Mouse (Mus musculus): ENCODE results near the gene Lingo2. TPM values are rescaled to one million over a fixed set of nuclear protein-coding genes. Genes with fewer than 3 reads are reported as not detected.
A peak's percentile ranks its signal among the peaks of the same experiment; 100 is the strongest.

Gene Lingo2
- total RNA-seq, 4 experiments from 2014 or later = not detected

DNA sequence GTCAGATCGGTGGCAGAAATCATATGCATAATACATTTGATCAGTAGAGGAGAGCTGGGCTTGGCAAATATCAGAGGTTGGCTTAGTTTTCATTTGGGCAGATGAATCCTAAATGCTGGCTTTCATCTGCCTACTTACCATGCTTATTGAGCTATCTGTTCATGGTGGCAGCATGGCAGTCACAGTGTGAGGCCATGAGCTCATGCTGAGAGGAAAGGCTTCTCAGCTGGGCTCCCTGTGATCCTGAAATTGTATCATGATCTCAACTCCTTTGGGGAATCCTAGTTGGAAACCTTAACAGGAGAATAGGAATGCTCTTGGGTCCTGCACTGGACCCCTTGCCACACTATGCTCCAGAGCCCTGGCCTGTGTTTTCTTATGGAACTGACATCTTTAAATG, 1105.0 kb downstream of the Lingo2 start:
- no peak for DNase-seq (ENCODE audit: low spot score in 2 of 2)

DNA sequence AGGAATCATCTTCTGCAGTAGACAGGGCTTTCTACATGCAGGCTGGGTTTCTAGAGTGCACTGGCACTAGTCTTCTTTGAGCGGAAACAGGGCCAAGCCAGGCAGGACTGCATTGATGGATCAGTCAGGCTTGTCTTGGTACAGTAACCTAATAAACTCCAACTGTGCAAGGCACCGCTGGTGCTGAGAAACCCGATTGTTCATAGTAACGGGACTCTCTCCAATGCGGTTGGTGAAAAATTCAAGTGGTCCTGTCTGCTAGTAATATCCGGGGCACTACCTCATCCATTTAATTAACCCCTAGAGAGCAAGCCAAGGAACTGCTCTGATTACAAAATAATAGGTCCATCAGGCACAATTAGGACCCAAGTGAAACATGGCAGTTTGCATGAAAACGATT, 1106.4 kb downstream of the Lingo2 start:
- DNase-seq (ENCODE audit: low spot score in 2 of 2) = no peak

DNA sequence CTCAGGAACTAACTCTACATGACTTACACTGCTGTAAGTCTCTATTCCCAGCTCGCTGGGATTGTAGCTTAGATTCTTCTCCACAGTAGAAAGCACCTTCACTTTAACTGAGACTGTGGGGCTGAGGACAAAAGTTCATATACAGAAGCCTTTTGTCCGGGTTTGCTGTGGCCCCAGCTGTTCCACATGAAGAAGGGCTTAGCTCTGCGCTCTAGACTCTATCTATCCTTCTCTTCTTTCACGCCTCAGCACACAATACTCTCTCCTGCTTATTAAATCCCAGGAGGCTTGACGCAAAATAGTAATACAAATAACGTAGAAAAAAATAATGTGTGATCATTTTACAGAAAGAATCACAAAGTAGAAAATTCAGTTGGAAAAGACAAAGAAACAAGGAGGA, 1107.0 kb downstream of the Lingo2 start:
- no peak for DNase-seq (ENCODE audit: low spot score in 2 of 2)

DNA sequence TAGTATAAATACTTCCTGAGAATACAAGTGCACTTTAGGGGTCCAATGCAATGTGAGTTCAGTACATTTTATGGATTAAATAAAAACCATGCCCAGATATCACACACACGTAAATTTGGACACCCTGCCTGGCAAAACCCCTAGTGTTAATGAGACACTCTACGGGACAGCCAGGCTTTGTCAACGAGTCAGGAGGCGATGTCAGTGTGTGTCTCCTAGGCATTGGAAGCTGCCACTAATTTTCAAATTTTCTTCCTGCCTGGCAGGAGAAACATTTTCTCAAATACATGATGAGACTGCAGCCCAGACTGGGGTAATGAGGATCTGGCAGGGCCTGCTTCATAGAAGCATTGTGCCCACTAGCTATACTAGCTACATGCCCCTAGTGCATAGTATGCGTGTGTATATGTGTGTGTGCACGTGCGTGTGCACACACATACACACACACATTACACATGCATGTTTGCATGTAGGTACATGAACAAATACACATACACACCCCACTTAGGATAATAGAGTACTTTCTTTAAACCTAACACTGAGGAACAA, 1128.2 kb downstream of the Lingo2 start:
- DNase-seq (ENCODE audit: low spot score in 2 of 2) = no peak

DNA sequence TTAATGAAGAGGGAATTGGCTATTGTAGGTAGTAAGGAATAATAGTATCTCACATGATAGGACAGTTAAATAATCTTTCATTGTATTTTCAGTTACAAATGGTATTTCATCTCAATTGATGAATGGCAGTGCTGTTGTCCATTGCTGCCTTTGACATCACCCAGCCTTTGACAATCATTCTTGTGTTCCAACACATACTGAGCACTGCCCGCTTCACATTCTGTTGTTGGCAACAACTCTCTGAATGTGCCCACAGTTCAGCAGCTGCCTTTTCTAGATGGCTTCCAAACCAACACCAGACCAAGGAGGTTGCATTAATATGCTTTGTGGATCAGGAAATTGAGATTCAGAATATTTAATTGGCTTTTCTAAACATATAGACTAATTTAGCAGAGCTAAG, 1130.8 kb downstream of the Lingo2 start:
- no peak for DNase-seq (ENCODE audit: low spot score in 2 of 2)

DNA sequence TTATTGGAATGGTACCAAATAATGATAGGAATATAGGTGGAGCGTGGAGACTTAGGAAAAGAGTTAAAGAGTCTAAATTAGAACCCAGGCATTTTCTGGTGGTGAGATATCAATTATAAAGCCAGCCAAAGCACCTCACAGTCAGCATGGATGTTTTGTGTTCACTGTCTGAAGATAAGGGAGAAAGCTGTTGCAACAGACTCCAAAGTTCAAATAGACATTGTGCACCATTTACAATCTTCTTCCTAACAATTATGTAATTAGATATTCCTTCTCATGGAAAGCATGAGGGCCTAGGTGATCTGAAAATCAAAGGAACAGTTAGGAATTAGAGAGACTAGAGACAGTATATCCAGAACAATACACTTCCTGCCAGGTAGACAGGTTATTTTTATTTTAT, 1136.8 kb downstream of the Lingo2 start:
- DNase-seq (ENCODE audit: low spot score in 2 of 2) = no peak

DNA sequence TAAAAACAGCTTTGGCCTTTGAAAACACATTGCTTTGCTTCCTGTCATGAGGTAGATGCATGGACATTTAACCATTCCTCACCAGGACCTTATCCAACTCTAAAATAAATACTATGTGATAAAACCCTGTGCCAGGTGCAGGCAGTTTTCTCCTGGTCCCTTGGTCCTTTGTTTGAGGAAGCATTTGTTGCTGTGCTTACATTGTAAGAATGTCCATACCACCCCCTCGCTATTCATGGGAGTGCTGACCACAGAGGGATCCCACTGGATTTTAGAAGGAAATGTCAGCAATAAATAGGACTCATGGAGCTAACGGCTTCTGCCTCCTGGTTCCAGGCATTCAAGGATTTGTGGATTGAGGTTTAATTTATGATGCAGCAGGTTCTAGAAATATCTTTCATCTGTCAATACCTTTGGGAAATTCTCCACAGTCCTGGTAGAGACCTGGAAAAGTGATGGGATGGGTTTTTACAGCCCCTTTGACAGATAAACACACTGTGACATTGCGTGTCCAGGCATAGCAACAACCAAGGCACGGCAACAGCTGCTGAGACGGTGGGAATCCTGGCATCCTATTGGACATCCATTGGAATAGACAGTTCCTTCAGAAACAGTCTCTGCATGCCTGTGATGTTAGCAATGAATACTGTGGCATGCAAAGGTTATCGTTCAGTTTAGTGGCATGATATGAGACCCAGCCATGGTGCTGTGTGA, 1143.9 kb downstream of the Lingo2 start:
- DNase-seq (ENCODE audit: low spot score in 2 of 2) = no peak

DNA sequence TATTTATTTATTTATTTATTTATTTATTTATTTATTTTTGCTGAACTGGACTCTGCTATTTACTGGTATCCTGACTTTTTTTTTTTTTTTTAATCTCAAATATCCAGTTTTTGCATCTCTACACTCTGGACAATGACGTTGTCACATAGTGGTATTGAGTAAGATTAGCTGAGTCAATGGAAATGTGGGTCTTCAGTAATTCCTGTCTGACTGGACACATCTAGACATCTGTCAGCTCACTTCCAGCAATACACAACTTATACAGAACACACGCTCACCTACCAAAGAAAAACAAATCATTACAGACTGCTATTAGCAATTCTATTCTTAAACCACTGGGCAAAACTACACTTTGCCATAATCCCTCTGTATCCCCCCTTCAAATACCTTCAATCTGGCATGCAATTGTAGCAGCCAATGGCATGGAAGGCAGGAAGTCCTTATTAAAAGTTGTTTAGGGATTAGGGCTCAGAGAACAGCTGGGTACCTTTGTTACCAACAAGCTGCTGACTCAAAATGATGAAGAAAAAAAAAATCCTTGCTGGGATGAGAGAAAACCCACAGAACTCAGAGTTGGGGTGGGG, 1144.6 kb downstream of the Lingo2 start:
- no peak for DNase-seq (ENCODE audit: low spot score in 2 of 2)

DNA sequence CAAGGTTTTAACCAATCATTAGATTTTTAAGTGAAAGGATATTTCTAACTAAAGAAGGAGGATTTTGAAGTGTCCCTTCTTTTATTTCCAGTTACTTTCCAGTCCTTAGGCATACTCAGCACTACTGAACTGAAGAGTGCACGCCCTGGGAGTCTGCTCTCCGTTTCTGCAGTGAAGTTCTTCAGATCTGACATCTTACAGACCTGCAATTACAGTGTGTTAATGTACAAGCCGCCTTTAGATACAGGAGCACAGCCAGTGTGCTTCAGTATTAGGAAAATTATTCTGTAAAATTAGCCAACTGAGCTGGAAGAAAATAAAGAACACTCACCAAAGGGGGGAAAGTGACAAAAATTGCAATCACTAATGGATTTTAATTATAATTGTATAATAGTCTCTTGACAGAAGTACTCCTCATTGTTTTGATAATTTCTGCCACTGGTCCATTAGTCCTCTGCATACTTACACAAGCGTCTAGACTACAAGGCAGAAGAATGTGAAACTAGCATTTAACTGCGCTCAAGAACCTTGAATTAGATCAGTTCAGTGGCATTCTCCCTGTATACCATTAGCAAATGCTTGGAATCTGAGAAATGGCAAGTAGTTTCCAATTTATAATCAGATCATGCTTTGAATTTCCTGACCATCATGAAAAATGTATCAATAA, 1167.2 kb downstream of the Lingo2 start:
- no peak for DNase-seq (ENCODE audit: low spot score in 2 of 2)

DNA sequence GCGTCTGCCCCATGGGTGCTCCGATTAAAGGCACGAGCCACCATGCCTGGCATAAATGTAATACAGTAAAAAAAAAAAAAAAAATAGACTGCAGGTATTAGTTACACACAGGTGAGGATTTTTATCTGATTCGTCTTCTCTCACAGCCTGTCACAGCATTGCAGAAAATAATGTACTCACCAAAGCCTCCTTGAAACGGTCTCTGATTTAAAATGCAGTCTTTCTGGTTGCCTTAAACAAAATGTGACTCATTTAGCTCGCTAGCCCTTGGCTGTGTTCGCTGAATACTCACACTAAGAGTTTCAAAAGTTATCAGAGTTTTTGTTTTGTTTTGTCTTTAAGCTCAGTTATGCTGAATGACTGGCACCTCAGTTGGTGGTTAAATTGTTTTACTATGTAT, 1180.7 kb downstream of the Lingo2 start:
- no peak for DNase-seq (ENCODE audit: low spot score in 2 of 2)

DNA sequence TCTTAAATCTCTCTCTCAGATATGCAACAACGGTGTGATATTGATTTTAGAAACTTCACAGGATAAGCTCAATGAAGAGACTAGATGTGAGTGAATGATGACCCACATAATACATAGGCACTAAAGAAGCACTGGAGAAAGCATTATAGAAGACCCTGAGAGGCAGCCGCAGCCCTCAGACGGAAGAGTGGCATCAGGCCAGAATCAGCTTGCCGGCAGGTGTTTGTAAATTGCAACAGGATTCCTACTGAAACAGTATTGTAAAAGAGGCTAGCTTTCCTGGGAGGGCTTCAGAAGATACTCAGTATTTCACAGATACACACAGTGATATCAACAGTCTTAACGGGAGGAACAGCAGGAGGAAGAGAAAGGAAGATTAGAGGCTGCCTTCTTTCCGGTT, 1184.6 kb downstream of the Lingo2 start:
- DNase-seq (ENCODE audit: low spot score in 2 of 2) = no peak

DNA sequence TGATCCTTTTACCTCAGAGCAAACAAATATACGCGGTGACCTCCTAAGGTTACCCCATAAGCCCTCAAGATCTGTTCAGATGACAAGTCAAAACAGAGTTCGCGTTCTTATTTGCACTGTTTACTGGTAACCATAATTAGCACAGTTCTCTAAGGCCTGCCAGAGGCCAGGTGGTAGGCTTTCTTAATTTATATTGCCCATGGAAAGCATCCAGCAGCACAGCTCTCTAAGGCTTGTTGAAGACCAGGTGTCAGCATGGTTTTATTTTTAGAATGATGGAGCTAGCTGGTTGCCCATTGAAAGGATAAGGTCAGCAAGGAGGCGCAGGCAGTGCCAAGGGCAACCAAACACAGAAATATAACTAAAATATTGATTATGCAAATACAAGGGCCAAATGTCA, 1190.4 kb downstream of the Lingo2 start:
- peak; percentile 11 to 38 for DNase-seq (ENCODE audit: low spot score in 2 of 2)

DNA sequence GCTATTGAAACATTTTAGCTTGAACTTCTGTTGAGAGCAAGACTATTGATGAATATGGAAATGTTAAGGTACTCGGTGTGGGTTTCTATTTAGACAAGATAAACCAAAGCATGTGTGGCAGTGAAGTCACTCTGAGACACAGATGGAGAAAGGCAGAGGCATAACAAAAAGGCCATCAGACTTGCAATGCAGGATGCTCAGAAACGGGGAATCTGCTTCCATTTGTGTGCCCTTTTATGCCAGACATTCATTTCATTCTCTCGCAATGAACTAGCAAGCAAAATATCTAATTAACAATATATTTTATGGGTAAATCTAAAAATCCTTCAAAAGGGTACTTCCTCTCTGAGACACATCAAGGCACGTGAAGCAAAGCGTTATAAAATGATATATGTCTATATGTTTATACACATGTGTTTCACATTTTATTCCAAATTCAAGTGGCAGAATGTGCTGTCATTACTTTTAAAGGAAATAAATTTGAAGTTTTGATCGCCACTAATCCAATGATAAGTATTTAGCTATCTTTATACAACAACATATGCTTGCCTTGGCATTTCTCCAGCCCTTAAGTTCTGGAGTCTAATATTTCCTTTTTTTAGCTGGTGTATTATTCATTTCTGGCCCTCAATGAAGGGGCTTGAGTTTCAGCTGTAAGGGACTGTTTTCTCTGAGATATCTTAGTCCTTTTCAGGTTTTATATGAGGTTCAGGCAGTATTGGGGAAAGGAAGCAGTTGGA, 1199.3 kb downstream of the Lingo2 start:
- DNase-seq (ENCODE audit: low spot score in 2 of 2) = no peak

DNA sequence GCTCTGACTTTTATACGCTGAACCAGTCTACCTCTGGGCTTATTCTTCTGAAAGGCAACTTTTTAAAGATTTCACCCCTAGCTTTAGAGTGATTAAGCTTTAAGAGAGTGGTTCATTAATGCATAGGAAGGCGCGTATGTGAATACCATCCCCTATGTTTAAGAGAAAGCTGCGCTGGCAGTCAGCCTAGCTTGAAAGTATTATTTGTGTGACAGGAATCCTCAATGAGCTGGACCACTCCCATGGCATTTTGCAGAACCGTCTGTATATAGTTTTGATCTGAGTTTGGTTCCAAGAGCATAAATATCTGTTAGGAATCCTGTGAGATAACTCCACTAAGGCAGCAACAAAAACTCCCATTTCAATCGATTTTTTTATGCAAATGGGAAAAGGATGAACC, 1204.9 kb downstream of the Lingo2 start:
- no peak for DNase-seq (ENCODE audit: low spot score in 2 of 2)

DNA sequence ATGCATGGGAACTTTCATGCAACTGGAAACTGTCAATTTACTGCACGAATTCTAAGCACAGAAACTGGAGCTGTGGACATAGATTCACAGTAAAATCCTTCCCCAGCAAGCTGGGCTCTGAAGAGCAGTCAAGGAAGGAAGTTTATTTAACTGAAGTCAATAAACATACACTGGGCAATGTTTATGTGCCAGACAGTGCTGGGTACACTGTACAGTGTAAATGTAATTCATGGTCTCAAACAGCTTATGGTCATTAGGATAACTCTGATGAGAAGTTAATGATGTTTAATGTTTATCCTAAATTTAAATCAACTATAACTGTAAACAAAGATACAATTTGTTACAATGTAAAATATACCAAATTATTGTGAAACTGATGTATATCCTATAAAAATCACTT, 1226.8 kb downstream of the Lingo2 start:
- no peak for DNase-seq (ENCODE audit: low spot score in 2 of 2)

DNA sequence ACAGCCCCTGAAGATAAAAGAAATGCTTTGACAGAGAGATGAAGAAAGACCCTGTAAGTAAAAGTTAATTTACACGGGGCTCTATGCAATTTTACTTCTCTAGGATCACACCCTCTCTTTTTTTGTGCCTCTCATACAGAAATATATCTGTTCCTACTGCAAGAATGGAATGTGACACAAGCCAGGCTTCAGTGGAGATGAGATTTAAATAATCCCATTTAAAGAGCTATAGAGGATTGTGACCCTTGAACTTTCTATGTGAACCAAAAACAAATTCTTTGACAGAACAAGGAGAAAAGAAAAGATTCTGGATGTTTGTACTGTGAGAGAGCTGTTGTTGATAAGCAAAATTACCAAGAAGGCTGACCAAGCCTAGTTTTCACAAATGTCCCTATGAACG, 1247.4 kb downstream of the Lingo2 start:
- no peak for DNase-seq (ENCODE audit: low spot score in 2 of 2)

DNA sequence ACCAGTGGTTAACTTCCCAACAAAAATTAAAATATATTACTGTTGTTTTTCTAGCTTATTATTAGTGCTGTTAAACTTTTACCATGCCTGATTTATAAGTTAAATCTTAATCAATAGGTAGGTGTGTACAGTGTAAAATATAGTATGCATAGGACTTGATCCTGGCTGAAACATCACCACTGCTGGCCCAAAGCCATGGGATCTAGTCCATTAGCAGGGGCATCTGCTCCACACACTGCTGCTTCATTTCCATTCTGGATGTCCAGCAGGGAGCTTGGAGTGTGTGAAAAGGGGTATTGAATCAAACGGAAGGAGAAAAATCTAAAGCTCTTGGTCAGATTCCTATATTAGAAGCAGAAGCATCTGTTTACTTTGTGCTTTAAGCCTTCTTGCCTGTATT, 1248.9 kb downstream of the Lingo2 start:
- no peak for DNase-seq (ENCODE audit: low spot score in 2 of 2)

DNA sequence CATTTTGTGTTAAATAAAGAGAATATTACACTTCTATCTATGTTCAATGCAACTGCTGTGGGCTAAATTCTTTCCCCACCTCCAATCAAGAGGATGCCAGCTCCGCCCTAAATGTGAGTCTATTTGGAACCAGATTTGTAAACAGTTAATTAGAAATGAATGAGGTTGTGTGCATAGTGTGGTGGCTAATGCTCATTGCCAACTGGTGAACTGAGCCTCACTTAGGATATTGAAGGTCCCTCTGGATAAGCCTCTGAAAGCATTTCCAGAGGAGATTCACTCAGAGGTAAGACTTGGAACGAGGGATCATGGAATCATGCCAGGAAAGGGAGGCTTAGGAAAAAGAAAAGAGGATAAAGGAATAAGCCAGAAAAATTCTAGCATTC, 1256.4 kb downstream of the Lingo2 start:
- no peak for DNase-seq (ENCODE audit: low spot score in 2 of 2)

DNA sequence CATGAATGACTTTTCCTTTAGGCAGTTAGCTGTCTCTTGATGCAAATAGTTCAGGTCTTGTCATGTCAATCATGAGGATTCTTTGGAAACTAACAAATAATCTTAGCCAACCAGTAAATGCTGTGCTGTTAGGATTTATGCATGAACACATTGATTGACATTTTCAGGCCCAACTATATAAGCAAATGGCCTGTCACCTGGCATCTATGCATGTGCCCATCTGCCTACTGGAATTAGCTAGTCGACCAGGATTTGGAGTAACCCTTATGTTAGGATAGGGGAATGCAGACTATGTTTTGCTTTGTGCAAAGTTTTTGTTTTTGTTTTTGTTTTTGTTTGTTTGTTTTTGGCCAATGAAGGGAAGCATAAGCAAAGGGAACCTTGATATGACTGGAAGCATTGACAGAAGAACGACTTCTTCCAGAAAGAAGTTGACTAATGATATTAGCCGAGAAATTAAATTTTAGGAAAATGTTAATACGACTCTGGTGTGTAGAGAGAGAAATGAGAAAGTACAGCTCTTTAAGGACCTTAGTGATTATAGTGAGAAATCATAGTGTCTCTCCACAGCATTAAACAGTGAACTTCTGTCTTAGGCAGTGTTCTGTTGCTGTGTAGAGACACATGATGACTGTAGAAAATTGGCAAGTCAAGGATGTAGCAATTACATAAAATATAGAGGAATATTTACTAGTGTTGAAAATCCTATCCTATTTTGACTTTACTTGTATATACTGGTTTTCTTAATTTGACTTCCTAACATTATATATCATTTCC, 1257.0 kb downstream of the Lingo2 start:
- no peak for DNase-seq (ENCODE audit: low spot score in 2 of 2)

DNA sequence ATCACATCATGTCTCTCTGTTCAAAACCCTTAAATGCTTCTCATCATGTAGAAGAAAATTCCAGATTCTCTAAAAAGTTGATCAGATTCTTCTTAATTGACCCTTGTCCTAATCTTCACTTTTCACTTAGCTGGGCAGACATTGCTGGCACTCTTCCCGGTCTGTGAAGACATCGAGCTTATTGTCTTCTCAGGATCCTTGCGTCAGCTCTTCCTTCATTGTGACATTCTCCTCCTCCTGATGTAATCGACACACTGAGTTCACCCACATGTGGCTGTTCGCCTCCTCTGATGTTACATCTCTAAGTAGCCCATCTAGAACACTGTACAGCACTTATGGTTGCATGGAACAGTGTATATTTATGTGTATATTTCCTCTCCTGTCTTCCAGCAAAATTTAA, 1261.0 kb downstream of the Lingo2 start:
- DNase-seq (ENCODE audit: low spot score in 2 of 2) = no peak

All from gastrocnemius, adult 8-10 months (tissue).